In the genomic region with DNA sequence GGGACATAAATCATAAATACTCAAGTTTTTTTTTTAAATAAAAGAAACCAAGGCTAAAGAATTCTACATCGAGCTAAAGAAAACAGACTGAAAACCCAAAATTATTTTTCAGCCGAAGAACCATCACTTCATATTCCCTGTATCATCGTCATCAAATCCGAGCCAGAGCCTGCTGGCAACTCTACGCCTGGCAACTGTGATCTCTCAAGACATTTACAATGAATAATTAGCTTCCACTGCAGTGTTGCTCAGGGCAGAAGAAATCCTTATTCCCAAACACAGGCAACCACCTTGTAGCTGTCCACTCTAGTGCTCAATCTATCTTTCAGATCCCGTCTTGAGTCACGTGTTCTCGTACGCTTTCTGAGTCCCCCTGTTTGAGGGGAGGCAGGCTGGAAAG, we compare ENCODE assay signal across 31 mouse cellular contexts.
DNase-seq lines count a peak whose midpoint lies in the region; ATAC-seq and TF ChIP-seq lines count a peak whose summit lies in the region.
"Had no signal": no experiment of that assay in that cellular context is flagged by ENCODE, and none has a peak within 500 bp of the region (broad histone marks: within the 10 kb centered on the region; RNA-seq: fewer than 3 reads in every experiment).

No protein-coding gene starts in this region.

- no peaks in the 10 kb centered on the region for H3K27me3 ChIP-seq in forebrain, embryonic 15.5 days
- no peaks in the 10 kb centered on the region for H3K27me3 ChIP-seq in forebrain, embryonic 13.5 days
- H3K27me3 ChIP-seq in hindbrain, postnatal 0 days (ENCODE audit: insufficient read depth, low read length) = no peaks in the 10 kb centered on the region
- H3K27me3 ChIP-seq in hindbrain, embryonic 12.5 days = no peaks in the 10 kb centered on the region
- H3K27me3 ChIP-seq in stomach, embryonic 14.5 days (ENCODE audit: control insufficient read depth, insufficient read depth, low read length) = no peaks in the 10 kb centered on the region
- H3K27me3 ChIP-seq in stomach, postnatal 0 days (ENCODE audit: control insufficient read depth, insufficient read depth, low read length) = no peaks in the 10 kb centered on the region
- H3K27me3 ChIP-seq: CH12.LX; hindbrain, embryonic 15.5 days; limb, embryonic 15.5 days; liver, embryonic 13.5 days; neural tube, embryonic 12.5 days had no signal

- H3K4me3 ChIP-seq in forebrain, embryonic 15.5 days = no peak overlapping the region
- H3K4me3 ChIP-seq in forebrain, embryonic 13.5 days = no peak overlapping the region
- no peak overlapping the region for H3K4me3 ChIP-seq in hindbrain, postnatal 0 days (ENCODE audit: low read length)
- no peak overlapping the region for H3K4me3 ChIP-seq in hindbrain, embryonic 12.5 days
- H3K4me3 ChIP-seq in stomach, embryonic 14.5 days (ENCODE audit: low read depth, low read length) = no peak overlapping the region
- H3K4me3 ChIP-seq in stomach, postnatal 0 days (ENCODE audit: low read depth, low read length) = no peak overlapping the region
- H3K4me3 ChIP-seq: hindbrain, embryonic 15.5 days; limb, embryonic 10.5 days; limb, embryonic 15.5 days; liver, embryonic 13.5 days; myocyte; neural tube, embryonic 12.5 days had no signal

- WGBS in forebrain, embryonic 15.5 days = 69% methylated on average over 9 of the region's 9 CpGs
- 81% methylated on average over 9 of the region's 9 CpGs for WGBS in forebrain, embryonic 13.5 days
- 61% methylated on average over 9 of the region's 9 CpGs for WGBS in hindbrain, postnatal 0 days
- WGBS in hindbrain, embryonic 12.5 days = 77% methylated on average over 9 of the region's 9 CpGs
- WGBS in stomach, embryonic 14.5 days = 35% methylated on average over 9 of the region's 9 CpGs
- 54% methylated on average over 9 of the region's 9 CpGs for WGBS in stomach, postnatal 0 days

- no peaks in the 10 kb centered on the region for H3K9me3 ChIP-seq in forebrain, embryonic 15.5 days
- no peaks in the 10 kb centered on the region for H3K9me3 ChIP-seq in forebrain, embryonic 13.5 days (replicated peaks)
- H3K9me3 ChIP-seq in hindbrain, postnatal 0 days (ENCODE audit: low read length) = no peaks in the 10 kb centered on the region
- no peaks in the 10 kb centered on the region for H3K9me3 ChIP-seq in hindbrain, embryonic 12.5 days (replicated peaks)
- H3K9me3 ChIP-seq in stomach, embryonic 14.5 days (ENCODE audit: control insufficient read depth, low read depth, low read length) = no peaks in the 10 kb centered on the region
- no peaks in the 10 kb centered on the region for H3K9me3 ChIP-seq in stomach, postnatal 0 days (ENCODE audit: control insufficient read depth, low read length)
- H3K9me3 ChIP-seq: hindbrain, embryonic 15.5 days; limb, embryonic 10.5 days; limb, embryonic 15.5 days; liver, embryonic 13.5 days; neural tube, embryonic 12.5 days had no signal

- DNase-seq in adrenal gland, adult 2 months = peak; percentile 9
- DNase-seq in adrenal gland, postnatal 25 days = no peak
- DNase-seq in hindbrain, postnatal 0 days (ENCODE audit: low spot score) = peak; percentile 35
- no peak for DNase-seq in stomach, postnatal 0 days (ENCODE audit: low spot score)
- DNase-seq: adrenal gland, postnatal 10 days; cerebellum, adult 9-11 months; gastrocnemius, postnatal 14 days; heart, adult 18-20 months; heart, postnatal 36 days; kidney, adult 8-10 months; kidney, postnatal 4 days; liver, embryonic 13.5 days; lung, adult 18-20 months; lung, postnatal 10 days; thymus, adult 18-20 months; thymus, postnatal 25 days had no signal

- 0 out of 2 replicates have a peak, but pooled peaks have one; percentile 8 for ATAC-seq in forebrain, embryonic 15.5 days (replicated peaks)
- ATAC-seq in forebrain, embryonic 13.5 days = no peak
- ATAC-seq in hindbrain, postnatal 0 days = 0 out of 2 replicates have a peak, but pooled peaks have one; percentile 24
- no peak for ATAC-seq in hindbrain, embryonic 12.5 days (ENCODE audit: low FRiP score)
- ATAC-seq in stomach, embryonic 14.5 days (ENCODE audit: insufficient number of reproducible peaks, insufficient read depth, low FRiP score, low read depth) = no peak
- no peak for ATAC-seq in stomach, postnatal 0 days (ENCODE audit: low FRiP score, low TSS enrichment)
- ATAC-seq: intestine, embryonic 16.5 days; midbrain, embryonic 16.5 days had no signal

- no peak overlapping the region for H3K4me2 ChIP-seq in forebrain, embryonic 15.5 days (replicated peaks)
- H3K4me2 ChIP-seq in forebrain, embryonic 13.5 days = no peak overlapping the region
- no peak overlapping the region for H3K4me2 ChIP-seq in hindbrain, postnatal 0 days (ENCODE audit: low read depth, low read length)
- H3K4me2 ChIP-seq in hindbrain, embryonic 12.5 days (replicated peaks) = no peak overlapping the region
- peak overlapping the region; percentile 13; the same call in 1 of the 2 replicates for H3K4me2 ChIP-seq in stomach, embryonic 14.5 days (replicated peaks; ENCODE audit: low read depth, low read length)
- no peak overlapping the region for H3K4me2 ChIP-seq in stomach, postnatal 0 days (replicated peaks; ENCODE audit: low read depth)
- H3K4me2 ChIP-seq: heart, embryonic 11.5 days; hindbrain, embryonic 15.5 days; limb, embryonic 15.5 days; liver, embryonic 13.5 days; neural tube, embryonic 12.5 days had no signal

- no peaks in the 10 kb centered on the region for H3K4me1 ChIP-seq in forebrain, embryonic 15.5 days
- no peaks in the 10 kb centered on the region for H3K4me1 ChIP-seq in forebrain, embryonic 13.5 days
- no peaks in the 10 kb centered on the region for H3K4me1 ChIP-seq in hindbrain, postnatal 0 days (ENCODE audit: insufficient read depth, low read length)
- no peaks in the 10 kb centered on the region for H3K4me1 ChIP-seq in hindbrain, embryonic 12.5 days
- H3K4me1 ChIP-seq in stomach, embryonic 14.5 days (ENCODE audit: control insufficient read depth, insufficient read depth, low read length) = 0 out of 2 replicates have a peak, but pooled peaks cover 4% of the 10 kb centered on the region
- H3K4me1 ChIP-seq in stomach, postnatal 0 days (replicated peaks; ENCODE audit: control insufficient read depth, insufficient read depth) = no peaks in the 10 kb centered on the region
- H3K4me1 ChIP-seq: hindbrain, embryonic 15.5 days; limb, embryonic 15.5 days; liver, embryonic 13.5 days; neural tube, embryonic 12.5 days had no signal

- TF ChIP-seq CTCF in hindbrain, postnatal 0 days (IDR thresholded peaks at IDR 0.05; ENCODE audit: low read depth) = no peak
- TF ChIP-seq CTCF in stomach, postnatal 0 days (IDR thresholded peaks at IDR 0.05; ENCODE audit: low read depth) = no peak

- H3K9ac ChIP-seq in forebrain, embryonic 15.5 days (replicated peaks) = no peak overlapping the region
- no peak overlapping the region for H3K9ac ChIP-seq in forebrain, embryonic 13.5 days
- H3K9ac ChIP-seq in hindbrain, postnatal 0 days (replicated peaks; ENCODE audit: low read length) = no peak overlapping the region
- H3K9ac ChIP-seq in hindbrain, embryonic 12.5 days = no peak overlapping the region
- no peak overlapping the region for H3K9ac ChIP-seq in stomach, embryonic 14.5 days (replicated peaks; ENCODE audit: low read depth, low read length)
- no peak overlapping the region for H3K9ac ChIP-seq in stomach, postnatal 0 days (ENCODE audit: low read length)
- H3K9ac ChIP-seq: hindbrain, embryonic 15.5 days; limb, embryonic 15.5 days; liver, embryonic 13.5 days; neural tube, embryonic 12.5 days had no signal

- no peaks in the 10 kb centered on the region for H3K36me3 ChIP-seq in forebrain, embryonic 15.5 days
- H3K36me3 ChIP-seq in forebrain, embryonic 13.5 days (ENCODE audit: poor library complexity, severe bottlenecking) = no peaks in the 10 kb centered on the region
- no peaks in the 10 kb centered on the region for H3K36me3 ChIP-seq in hindbrain, postnatal 0 days (ENCODE audit: insufficient read depth, low read length)
- no peaks in the 10 kb centered on the region for H3K36me3 ChIP-seq in hindbrain, embryonic 12.5 days
- H3K36me3 ChIP-seq in stomach, embryonic 14.5 days (ENCODE audit: control insufficient read depth, insufficient read depth, low read length) = no peaks in the 10 kb centered on the region
- no peaks in the 10 kb centered on the region for H3K36me3 ChIP-seq in stomach, postnatal 0 days (ENCODE audit: control insufficient read depth, insufficient read depth, low read length)
- H3K36me3 ChIP-seq: hindbrain, embryonic 15.5 days; limb, embryonic 10.5 days; limb, embryonic 15.5 days; liver, embryonic 13.5 days; neural tube, embryonic 12.5 days had no signal

- no peak overlapping the region for H3K27ac ChIP-seq in forebrain, embryonic 15.5 days (replicated peaks)
- H3K27ac ChIP-seq in forebrain, embryonic 13.5 days = no peak overlapping the region
- no peak overlapping the region for H3K27ac ChIP-seq in hindbrain, postnatal 0 days
- H3K27ac ChIP-seq in hindbrain, embryonic 12.5 days = no peak overlapping the region
- H3K27ac ChIP-seq in stomach, embryonic 14.5 days (ENCODE audit: low read length) = no peak overlapping the region
- H3K27ac ChIP-seq in stomach, postnatal 0 days (replicated peaks) = no peak overlapping the region
- H3K27ac ChIP-seq: hindbrain, embryonic 15.5 days; kidney, postnatal 0 days; limb, embryonic 10.5 days; limb, embryonic 15.5 days; liver, embryonic 13.5 days; macrophage; neural tube, embryonic 12.5 days had no signal

- TF ChIP-seq EP300 in stomach, postnatal 0 days (optimal IDR thresholded peaks at IDR 0.05) = no peak

Comparison
In these comparisons a context has a peak if more than half of its experiments do, and no peak if none do; other contexts are left out.
1. DNase-seq: peak in adrenal gland, adult 2 months (single experiment) and hindbrain, postnatal 0 days (single experiment); none in adrenal gland, postnatal 25 days (single experiment) and stomach, postnatal 0 days (single experiment).
2. ATAC-seq: peak in forebrain, embryonic 15.5 days (single experiment) and hindbrain, postnatal 0 days (single experiment); none in forebrain, embryonic 13.5 days (single experiment), hindbrain, embryonic 12.5 days (single experiment), stomach, embryonic 14.5 days (single experiment) and stomach, postnatal 0 days (single experiment).